Mouse (Mus musculus) limb, embryonic 14.5 days (tissue): Measurements from ENCODE around the gene Pla2g4e. TPM values are rescaled to one million over a fixed set of nuclear protein-coding genes. Genes with fewer than 3 reads are reported as not detected.

ENCODE experiments used
- ATAC-seq: fragments of 200-750 bp; cut with Nextera tagmentation; 2 replicates; pipeline ENCODE4 v1.8.0; 2017; ENCODE audit warnings: low read depth, moderate number of reproducible peaks, moderate TSS enrichment; ENCODE audit not compliant: low FRiP score
- DNase-seq: peaks from one replicate; pipeline ENCODE4 v3.0.0-alpha.2; 2015; ENCODE audit warnings: low spot score
- H3K27ac ChIP-seq: fragments of 300-500 bp; sonication (generic); replicated peaks from 2 replicates; pipeline ENCODE4 v1.5.1; 2014; ENCODE audit warnings: low read depth, mild to moderate bottlenecking, low read length, moderate library complexity, mixed read lengths
- H3K27me3 ChIP-seq: fragments of 300-500 bp; sonication (generic); 2 replicates; pipeline ENCODE4 v1.6.1; 2014; ENCODE audit warnings: low read length, mixed read lengths; ENCODE audit not compliant: control insufficient read depth, insufficient read depth
- H3K36me3 ChIP-seq: fragments of 300-500 bp; sonication (generic); 2 replicates; pipeline ENCODE4 v1.6.1; 2014; ENCODE audit warnings: mild to moderate bottlenecking, low read length, moderate library complexity, mixed read lengths; ENCODE audit not compliant: control insufficient read depth, insufficient read depth
- H3K4me1 ChIP-seq: fragments of 300-500 bp; sonication (generic); 2 replicates; pipeline ENCODE4 v1.6.1; 2014; ENCODE audit warnings: antibody characterized with exemption, low read length, mixed read lengths; ENCODE audit not compliant: control insufficient read depth, insufficient read depth
- H3K4me2 ChIP-seq: fragments of 300-500 bp; sonication (generic); replicated peaks from 2 replicates; pipeline ENCODE4 v1.6.1; 2014; ENCODE audit warnings: low read depth, mild to moderate bottlenecking, low read length, moderate library complexity; ENCODE audit not compliant: severe bottlenecking
- H3K4me3 ChIP-seq: fragments of 300-500 bp; sonication (generic); replicated peaks from 2 replicates; pipeline ENCODE4 v1.5.1; 2014; ENCODE audit warnings: low read length
- H3K9ac ChIP-seq: fragments of 300-500 bp; sonication (generic); 2 replicates; pipeline ENCODE4 v1.6.1; 2014; ENCODE audit warnings: mild to moderate bottlenecking, low read depth, low read length, moderate library complexity; ENCODE audit not compliant: severe bottlenecking
- H3K9me3 ChIP-seq: fragments of 300-500 bp; sonication (generic); 2 replicates; pipeline ENCODE4 v1.6.1; 2016; ENCODE audit warnings: low read length; ENCODE audit not compliant: control insufficient read depth
- POLR2A ChIP-seq: fragments of 200-500 bp; IDR thresholded peaks from 2 replicates; pipeline ENCODE4 v1.8.0; 2012; ENCODE audit warnings: inconsistent platforms, mild to moderate bottlenecking, moderate library complexity, borderline replicate concordance; ENCODE audit not compliant: insufficient read depth, insufficient read length; ENCODE audit errors: extremely low read depth
- WGBS: fragments of 180-500 bp; shearing (Covaris S2); extraction: QIAGEN DNeasy Blood & Tissue Kit; methylation state at CpG from one replicate; pipeline ENCODE4 v1.1.7; 2014; 5-methylcytosine and 5-hydroxymethylcytosine counted together
- polyA plus RNA-seq, 2 experiments: library from polyadenylated mRNA; depleted of rRNA in 1 of 2; stranded (reverse) in 1 of 2; unstranded in 1 of 2; fragments of >200 nt; fragmentation: Nextera tagmentation in 1 of 2; extraction: Ambion mirVana in 1 of 2; gene quantifications; 2 replicates each; pipeline versions ENCODE4 v1.2.1 to v1.2.3; 2012 to 2014

The Pla2g4e gene
- polyA plus RNA-seq, 2 experiments: 1.2 to 2.1 TPM

DNA sequence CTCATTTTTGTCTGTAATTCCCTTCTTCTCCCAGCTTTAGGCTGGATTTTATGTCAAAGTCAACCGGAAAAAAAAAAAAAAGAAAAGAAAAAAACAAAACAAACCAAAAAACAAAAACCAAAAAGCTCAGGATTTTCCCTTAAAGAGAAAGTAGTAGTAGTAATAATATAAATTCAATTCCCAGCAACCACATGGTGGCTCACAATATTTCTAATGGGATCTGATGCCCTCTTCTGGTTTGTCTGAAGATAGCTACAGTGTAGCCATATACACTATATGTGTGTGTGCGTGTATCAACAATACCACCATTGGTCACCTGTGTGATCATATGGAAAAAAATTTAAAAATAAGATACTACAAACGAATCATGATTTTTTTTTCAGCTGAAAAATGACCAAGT lies 75.8 kb downstream of the Pla2g4e start:
- no peak overlapping the region for H3K4me3 ChIP-seq
- no peak overlapping the region for H3K27ac ChIP-seq
- no peaks in the 10 kb centered on the region for H3K4me1 ChIP-seq
- ATAC-seq: no peak
- H3K9me3 ChIP-seq: no peaks in the 10 kb centered on the region
- H3K36me3 ChIP-seq: no peaks in the 10 kb centered on the region
- WGBS: 86% methylated on average over 3 of the region's 3 CpGs
- H3K4me2 ChIP-seq: no peak overlapping the region
- H3K9ac ChIP-seq: no peak overlapping the region
- no peak for TF ChIP-seq POLR2A
- H3K27me3 ChIP-seq: no peaks in the 10 kb centered on the region
- no peak for DNase-seq

DNA sequence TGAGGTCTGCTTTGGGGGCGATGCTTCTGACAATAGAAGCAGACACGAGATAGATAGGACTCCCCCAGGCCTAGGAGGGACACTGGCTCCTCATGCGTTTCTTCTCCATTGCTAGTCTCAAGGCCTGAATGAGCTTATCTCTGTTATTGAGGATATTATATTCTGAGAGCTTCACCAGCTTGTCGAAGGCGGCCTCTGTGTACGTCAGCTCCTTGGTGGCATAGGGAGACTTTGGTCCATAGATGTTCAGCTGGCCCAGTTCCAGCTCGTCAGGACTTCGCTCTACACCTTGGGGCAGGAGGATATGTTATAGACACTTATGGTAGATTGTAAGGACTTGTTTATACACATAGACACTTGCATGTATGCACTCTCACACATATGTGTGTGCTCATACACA lies 77.4 kb downstream of the Pla2g4e start:
- H3K36me3 ChIP-seq: no peaks in the 10 kb centered on the region
- no peaks in the 10 kb centered on the region for H3K9me3 ChIP-seq
- ATAC-seq (no peak), DNase-seq (no peak)
- H3K4me2 ChIP-seq: no peak overlapping the region
- H3K9ac ChIP-seq: no peak overlapping the region
- H3K27me3 ChIP-seq: no peaks in the 10 kb centered on the region
- H3K4me1 ChIP-seq: no peaks in the 10 kb centered on the region
- H3K27ac ChIP-seq: no peak overlapping the region
- TF ChIP-seq POLR2A: no peak
- WGBS: 88% methylated on average over 8 of the region's 8 CpGs
- no peak overlapping the region for H3K4me3 ChIP-seq

DNA sequence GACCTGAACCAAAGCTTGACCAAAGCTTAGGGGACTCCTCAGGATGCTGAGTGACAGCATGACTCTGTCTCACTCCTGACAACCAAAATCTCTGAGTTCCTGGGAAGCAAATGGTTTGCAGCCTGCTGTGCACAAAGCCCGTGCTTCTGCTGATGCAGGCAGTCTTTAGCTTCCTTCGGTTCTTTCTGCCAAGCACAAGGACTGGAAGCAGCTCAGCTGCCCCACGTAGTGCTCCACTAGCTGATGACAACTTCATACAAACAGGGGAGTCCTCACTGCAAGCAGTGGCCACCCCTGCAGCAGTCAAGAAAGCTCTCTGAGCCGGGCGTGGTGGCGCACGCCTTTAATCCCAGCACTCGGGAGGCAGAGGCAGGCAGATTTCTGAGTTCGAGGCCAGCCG lies 79.7 kb downstream of the Pla2g4e start:
- H3K9ac ChIP-seq: no peak overlapping the region
- TF ChIP-seq POLR2A: no peak
- no peaks in the 10 kb centered on the region for H3K27me3 ChIP-seq
- DNase-seq (no peak), ATAC-seq (no peak)
- no peak overlapping the region for H3K27ac ChIP-seq
- no peak overlapping the region for H3K4me2 ChIP-seq
- H3K36me3 ChIP-seq: no peaks in the 10 kb centered on the region
- H3K4me1 ChIP-seq: no peaks in the 10 kb centered on the region
- WGBS: 80% methylated on average over 10 of the region's 10 CpGs
- no peak overlapping the region for H3K4me3 ChIP-seq
- no peaks in the 10 kb centered on the region for H3K9me3 ChIP-seq

GRCm38 (mm10) chr2:120159434-120159833 lies 85.7 kb downstream of the Pla2g4e start:
- Histone ChIP-seq H3K9me3 (no peaks in the 10 kb centered on the region), H3K27me3 (no peaks in the 10 kb centered on the region), H3K36me3 (no peaks in the 10 kb centered on the region), H3K4me1 (no peaks in the 10 kb centered on the region), H3K27ac (no peak overlapping the region), H3K4me2 (no peak overlapping the region), H3K4me3 (no peak overlapping the region), H3K9ac (no peak overlapping the region)
- 89% methylated on average over 2 of the region's 2 CpGs for WGBS
- ATAC-seq: no peak
- no peak for DNase-seq
- TF ChIP-seq POLR2A: no peak

- WGBS: 32% methylated on average over 1 of the region's 1 CpGs
- ATAC-seq (no peak), DNase-seq (no peak)
- Histone ChIP-seq H3K36me3 (no peaks in the 10 kb centered on the region), H3K4me1 (no peaks in the 10 kb centered on the region; the same call in 1 of the 2 replicates), H3K4me3 (no peak overlapping the region), H3K27me3 (no peaks in the 10 kb centered on the region), H3K4me2 (no peak overlapping the region), H3K9me3 (no peaks in the 10 kb centered on the region), H3K9ac (no peak overlapping the region), H3K27ac (no peak overlapping the region)
- no peak for TF ChIP-seq POLR2A
Observed at GRCm38 (mm10) chr2:120158846-120159245, 86.3 kb downstream of the Pla2g4e start.

- H3K4me3 ChIP-seq: no peak overlapping the region
- H3K36me3 ChIP-seq: no peaks in the 10 kb centered on the region
- no peaks in the 10 kb centered on the region; the same call in 1 of the 2 replicates for H3K4me1 ChIP-seq
- TF ChIP-seq POLR2A: no peak
- WGBS: 57% methylated on average over 5 of the region's 5 CpGs
- ATAC-seq (no peak), DNase-seq (no peak)
- no peak overlapping the region for H3K4me2 ChIP-seq
- no peaks in the 10 kb centered on the region for H3K27me3 ChIP-seq
- H3K27ac ChIP-seq: no peak overlapping the region
- H3K9ac ChIP-seq: no peak overlapping the region
- H3K9me3 ChIP-seq: no peaks in the 10 kb centered on the region
Observed at GRCm38 (mm10) chr2:120158016-120158415, 87.1 kb downstream of the Pla2g4e start.
